Mouse (Mus musculus): ENCODE measurements around the gene Arl5c.

The Arl5c gene

GRCm38 (mm10) chr11:97967114-97967513, 28.9 kb downstream of the Arl5c start:
- intact Hi-C loops (cut with DNase I) = no loop called here

DNA sequence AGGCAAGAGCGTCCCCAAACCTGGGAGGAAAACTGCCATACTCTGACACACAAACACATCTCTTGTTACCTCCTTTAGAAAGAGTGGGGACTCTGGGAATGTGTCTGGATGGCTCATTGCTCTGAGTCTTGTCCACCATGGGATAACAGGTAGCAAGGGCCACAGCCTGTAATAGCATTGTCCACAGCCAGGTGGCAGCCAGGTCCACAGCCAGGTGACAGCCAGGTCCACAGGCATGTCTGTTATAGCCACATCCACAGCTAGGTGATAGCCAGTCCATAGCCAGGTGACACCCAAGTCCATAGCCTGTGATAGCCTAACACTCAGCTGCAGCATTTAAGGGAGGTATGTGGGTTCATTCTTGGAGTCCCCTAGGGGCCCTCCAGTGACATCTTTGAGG, 35.1 kb downstream of the Arl5c start:
- intact Hi-C loops (cut with DNase I) = no loop called here

- intact Hi-C loops (cut with DNase I) = no loop called here
These were observed 36.7 kb downstream of the Arl5c start for GRCm38 (mm10) chr11:97959300-97959680.

GRCm38 (mm10) chr11:97958641-97959299, 37.2 kb downstream of the Arl5c start:
- intact Hi-C loops (cut with DNase I) = no loop called here

DNA sequence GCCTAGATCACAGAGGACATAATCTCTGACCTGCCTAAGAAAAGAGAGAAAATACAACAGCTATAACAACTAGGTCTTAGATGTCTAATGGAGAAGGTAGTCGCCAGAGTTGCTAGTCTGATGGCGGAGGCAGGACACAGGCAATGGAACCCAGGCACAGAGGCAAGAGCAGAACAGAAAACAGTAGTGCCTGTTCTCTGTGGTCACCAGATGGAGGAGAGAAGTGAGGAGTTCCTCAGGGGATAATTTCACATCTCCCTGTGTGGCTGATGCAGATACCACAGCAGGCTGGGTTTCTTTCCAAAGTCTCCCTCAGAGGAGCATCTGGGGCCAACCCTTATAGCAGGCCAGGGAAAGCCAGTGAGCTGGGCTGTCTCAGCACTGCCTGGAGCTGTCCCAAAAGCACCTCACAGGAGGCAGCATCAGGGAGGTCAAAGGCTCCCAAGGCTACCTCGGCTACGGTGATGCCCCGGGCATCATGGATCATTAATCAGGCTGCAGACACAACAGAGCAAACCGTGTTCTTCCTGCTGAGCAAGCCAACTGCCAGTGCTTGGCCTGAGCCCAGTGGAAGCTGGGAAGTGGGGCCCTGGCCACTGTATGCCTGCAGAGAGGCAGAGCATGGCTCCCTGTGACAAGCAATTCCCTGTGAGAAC, 38.9 kb downstream of the Arl5c start:
- intact Hi-C loops (cut with DNase I) = no loop called here

- intact Hi-C loops (cut with DNase I) = no loop called here
These were observed 40.1 kb downstream of the Arl5c start for GRCm38 (mm10) chr11:97955915-97956314.

DNA sequence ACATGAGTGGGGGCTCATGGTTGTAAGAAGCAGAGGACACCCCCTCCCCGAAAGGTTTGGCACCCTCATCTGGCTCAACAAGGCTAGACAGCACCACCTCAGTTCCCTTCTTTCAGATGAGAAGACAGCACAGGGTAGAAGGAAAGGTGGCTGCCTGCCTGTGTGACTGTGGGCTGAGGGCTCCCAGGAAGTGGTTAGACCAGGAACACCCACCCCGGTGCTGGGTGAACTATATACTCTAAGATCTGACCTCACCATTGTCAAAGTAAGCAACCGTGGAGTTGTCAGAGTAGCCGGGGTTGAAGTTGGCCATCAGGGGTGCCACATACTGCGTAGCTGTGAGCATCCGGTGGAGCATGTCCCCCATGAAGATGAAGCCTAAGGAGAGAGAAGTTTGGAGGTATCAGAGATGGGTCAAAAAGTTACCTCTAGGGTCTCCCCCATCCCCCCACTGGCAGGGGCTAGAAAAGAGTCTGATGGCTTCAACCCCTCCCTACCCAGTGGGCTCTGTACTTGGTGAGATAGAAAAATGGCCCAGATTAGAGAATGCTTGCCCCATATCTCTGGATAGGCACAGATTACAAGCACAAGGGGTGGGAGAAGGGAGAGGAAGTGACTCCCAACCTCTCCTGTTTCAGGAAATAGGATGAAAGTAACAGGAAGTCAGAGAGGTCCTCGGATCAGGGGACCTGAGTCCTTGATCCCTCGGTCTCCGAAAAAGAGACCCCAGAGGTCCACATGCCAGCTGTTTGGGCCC, 40.7 kb downstream of the Arl5c start:
- intact Hi-C loops (cut with DNase I) = no loop called here

DNA sequence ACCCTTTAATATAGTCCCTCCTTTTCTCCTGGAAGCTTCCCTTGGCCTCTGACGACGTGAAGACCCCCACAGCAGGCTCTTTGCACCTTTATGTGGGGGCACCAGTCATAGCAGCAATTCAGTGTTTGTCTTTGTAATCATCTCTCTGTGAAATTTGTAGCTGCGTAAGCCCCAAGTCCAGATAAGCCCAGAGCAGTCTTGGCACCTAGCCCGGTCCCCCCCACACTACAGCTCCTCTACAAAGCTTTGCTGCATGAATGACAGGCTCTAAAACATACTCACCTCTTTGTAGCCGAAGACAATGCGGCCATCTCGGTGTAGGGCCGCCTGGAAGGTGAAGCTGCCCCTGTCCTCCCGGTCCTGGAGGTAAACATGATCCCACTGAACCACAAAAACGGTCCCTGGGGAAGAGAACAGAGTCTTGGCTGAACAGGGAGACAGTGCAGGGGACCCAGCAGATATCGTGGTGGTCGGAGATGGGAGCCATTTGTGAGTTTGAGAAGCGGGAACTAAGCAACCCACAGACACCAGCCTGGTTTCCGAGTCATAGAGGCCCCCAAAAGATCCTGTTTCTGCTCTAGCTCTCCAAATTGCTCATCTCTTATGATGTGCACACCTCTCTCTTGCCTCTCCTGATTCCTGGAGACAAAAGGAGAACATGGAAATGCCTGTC, 41.4 kb downstream of the Arl5c start:
- intact Hi-C loops (cut with DNase I) = no loop called here

DNA sequence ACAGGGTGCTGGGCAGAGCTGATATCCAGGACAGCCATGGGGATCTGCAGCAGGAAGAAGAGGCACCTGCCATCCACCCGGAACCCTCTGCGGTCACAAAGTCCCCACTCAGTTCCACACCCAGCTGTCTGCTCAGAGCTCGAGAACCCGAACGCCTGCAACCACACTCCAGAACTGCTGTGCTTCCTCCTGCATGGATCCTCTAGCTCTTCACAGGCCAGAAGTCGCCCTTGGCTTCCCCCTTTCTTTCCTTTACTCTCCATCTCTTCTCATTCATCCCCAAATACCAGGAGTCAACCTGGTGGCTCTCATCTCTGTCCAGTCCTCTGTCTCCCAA, 42.1 kb downstream of the Arl5c start:
- intact Hi-C loops (cut with DNase I) = no loop called here

DNA sequence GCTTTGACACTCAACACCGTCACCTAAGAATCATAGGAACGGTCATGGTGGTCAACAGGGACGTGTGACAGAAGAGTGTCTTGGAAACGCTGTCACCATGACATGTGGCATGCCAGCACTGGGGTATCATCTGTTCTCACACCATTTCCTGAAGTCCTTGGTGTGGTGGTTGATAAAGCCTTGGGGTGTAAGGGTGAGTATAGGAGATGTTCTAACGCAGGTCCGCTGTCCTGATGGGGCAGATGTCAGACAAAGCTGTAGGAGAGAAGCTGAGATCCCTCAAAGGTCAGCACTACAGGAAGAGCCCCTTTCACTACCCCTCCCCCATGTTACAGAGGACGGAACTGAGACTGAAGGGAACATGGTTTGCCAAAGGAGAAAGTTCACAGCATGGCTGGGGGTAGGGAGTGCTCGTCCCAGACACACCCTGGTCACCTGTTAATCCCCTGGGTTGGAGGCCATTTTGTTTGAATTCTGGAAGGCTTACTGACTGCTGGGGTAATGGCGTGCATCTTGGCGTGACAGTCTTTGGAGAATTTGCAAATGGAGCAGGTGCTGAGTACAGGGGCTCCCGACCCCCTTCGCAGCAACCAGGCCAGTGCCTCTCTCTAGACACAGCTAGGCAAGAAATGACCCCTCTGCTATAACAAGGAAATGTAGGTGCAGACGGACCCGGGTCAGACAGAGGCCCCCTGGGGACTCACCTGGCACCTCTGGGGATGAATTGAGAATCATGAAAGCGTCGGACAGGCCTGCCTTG, 42.6 kb downstream of the Arl5c start:
- intact Hi-C loops (cut with DNase I) = no loop called here

DNA sequence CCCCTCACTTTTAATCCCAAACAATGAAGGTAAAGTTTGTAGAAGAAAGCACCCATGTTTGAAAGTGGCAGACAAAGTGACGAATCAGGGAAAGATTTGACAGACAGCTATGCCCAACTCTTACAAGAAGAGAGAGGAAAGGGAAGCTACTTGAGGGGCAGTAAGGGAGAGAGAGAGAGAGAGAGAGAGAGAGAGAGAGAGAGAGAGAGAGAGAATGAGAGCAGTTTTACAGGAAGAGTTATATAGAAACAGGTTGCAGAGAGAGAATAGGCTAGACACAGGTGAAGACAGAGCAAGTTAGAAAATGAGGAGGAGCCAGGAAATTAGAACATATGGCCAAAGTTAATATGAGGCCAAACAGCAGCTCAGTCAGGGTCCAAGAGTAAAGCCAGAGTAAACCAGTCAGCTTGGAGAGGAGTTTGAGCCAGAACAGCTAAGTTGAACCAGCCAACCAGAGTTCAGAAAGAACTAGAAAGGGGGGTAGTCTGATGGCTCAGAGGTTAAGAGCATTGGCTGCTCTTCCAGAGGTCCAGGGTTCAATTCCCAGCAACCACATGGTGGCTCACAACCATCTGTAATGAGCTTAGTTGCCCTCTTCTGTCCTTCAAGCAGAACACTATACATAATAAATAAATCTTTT, 43.5 kb downstream of the Arl5c start:
- intact Hi-C loops (cut with DNase I) = no loop called here

DNA sequence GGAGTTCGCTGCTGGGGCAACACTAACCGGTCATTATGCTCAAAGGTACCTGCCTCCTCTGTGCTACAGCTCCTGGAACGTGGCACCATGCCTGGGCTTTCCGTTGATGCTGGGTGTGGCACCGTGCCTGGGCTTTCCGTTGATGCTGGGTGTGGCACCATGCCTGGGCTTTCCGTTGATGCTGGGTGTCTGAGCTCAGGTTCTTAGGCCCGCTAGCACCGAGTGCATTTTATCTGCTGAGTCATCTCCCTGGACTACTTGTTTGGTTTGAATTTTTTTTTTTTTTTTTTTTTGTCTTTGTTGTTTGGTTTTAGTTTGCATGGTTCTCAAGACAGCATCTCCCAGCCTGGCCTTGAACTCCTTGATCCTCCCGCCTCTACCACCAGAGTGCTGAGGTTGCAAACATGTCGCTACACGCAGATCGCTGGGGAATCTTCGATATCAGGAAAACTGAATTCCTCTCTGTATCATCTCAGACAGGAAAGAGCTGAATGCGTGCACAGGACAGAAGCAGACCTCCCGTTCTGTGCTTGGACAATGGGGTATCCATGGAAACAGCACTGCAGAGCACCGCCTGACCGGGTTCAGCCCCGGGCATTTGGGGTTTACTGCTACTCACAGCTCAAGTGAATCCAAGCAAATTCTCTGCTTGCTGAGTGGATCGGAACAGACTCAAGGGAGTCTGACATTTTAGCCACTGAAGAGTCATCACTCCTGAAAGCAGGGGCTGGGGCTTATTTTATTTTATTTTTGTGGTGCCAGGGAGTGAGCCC, 46.1 kb downstream of the Arl5c start:
- intact Hi-C loops (cut with DNase I) = loop anchor here (5.0 kb wide), 1 partner anchor 43 kb away; no protein-coding TSS in a partner anchor

- intact Hi-C loops (cut with DNase I) = loop anchor here (5.0 kb wide), 1 partner anchor 40 kb away; no protein-coding TSS in a partner anchor
These were observed 48.6 kb downstream of the Arl5c start for GRCm38 (mm10) chr11:97947426-97947825.

DNA sequence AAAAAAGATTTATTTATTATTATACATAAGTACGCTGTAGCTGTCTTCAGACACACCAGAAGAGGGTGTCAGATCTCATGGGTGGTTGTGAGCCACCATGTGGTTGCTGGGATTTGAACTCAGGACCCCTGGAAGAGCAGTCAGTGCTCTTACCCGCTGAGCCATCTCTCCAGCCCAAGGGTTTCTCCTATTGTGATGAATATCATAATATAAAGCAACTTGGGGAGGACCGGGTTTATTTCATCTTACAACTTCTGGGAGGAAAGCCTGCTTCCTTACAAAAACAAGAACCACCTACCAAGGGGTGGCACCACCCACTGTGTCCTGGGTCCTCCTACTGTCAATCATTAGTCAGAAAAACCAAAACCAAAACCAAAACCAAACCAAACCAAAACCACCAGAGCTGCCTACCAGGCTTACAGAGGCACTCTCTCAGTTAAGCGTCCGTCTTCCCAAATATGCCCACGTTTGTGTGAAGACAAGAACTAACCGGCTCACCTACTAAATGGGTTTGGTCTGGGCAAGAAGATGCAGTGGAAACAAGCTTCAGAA, 50.2 kb downstream of the Arl5c start:
- intact Hi-C loops (cut with DNase I) = loop anchor here (5.0 kb wide), 1 partner anchor 39 kb away; no protein-coding TSS in a partner anchor

DNA sequence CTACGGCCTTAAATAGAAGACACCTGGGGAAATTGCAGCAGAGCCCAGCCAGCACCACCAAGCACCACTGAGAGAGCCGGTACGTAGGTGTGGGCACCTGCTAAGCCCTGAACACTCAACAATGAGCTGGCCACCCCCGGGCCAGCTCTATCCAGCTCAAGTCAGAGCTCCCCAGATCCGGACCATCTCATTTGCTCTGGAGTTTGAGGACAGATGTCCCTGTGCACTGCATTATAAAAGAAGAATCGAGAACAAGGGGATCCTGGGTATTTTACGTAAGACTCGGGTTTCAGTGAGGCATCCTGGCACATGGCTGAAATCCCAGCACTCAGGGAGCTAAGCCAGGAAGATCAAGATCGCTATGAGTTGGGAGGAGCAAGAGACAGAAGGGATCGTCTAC, 51.0 kb downstream of the Arl5c start:
- intact Hi-C loops (cut with DNase I) = loop anchor here (5.0 kb wide), 1 partner anchor 38 kb away; no protein-coding TSS in a partner anchor

- intact Hi-C loops (cut with DNase I) = no loop called here
These were observed 52.7 kb downstream of the Arl5c start for GRCm38 (mm10) chr11:97943256-97943655.

DNA sequence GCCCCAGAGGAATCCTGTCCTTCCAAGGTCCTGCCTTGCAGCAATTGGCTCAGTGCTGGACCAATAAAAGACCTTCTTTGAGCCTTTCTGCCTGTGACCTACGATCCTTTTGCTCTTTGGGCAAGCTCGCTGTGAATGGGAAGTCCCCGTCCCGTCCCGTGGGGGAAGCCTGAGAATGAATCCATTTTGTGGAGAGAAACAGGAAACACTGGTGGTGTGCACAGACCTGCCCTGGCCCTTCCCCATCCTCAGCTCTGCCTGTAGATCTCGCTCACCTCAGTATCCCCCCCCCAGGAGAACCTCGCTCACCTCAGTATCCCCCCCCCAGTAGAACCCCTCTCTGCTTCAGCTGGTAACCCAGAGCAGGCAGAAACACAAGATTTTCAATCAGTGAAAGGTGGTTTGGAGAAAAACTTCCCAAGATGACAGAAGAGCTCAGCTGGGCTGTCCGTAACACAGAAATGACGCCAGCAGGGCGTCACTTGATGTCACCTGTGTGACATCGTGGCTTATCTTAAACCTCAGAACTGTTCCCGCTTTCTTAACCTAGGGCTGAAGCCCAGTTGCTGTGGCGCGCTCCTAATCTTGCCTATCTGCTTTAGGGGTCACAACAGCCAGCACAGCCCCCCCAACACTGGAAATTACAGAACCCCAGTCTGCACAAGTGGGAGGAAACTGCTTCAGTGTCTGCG, 53.4 kb downstream of the Arl5c start:
- intact Hi-C loops (cut with DNase I) = no loop called here

Measured in adrenal gland (tissue).